Mouse (Mus musculus) thymus, adult 2 months (tissue): ENCODE measurements around the gene Krt15.

ENCODE experiments used
- CTCF ChIP-seq: fragments of 200-500 bp; IDR thresholded peaks from 2 replicates; pipeline ENCODE4 v1.5.1; 2012; ENCODE audit warnings: mild to moderate bottlenecking, control low read depth, low read length, moderate library complexity, borderline replicate concordance; ENCODE audit not compliant: control insufficient read depth, poor library complexity, insufficient read depth; ENCODE audit errors: extremely low read depth
- POLR2A ChIP-seq: fragments of 200-500 bp; IDR thresholded peaks from 2 replicates; pipeline ENCODE4 v1.6.1; 2012; ENCODE audit warnings: mild to moderate bottlenecking, low read length, control low read depth, moderate library complexity; ENCODE audit not compliant: control insufficient read depth, poor library complexity, insufficient read depth; ENCODE audit errors: extremely low read depth

DNA sequence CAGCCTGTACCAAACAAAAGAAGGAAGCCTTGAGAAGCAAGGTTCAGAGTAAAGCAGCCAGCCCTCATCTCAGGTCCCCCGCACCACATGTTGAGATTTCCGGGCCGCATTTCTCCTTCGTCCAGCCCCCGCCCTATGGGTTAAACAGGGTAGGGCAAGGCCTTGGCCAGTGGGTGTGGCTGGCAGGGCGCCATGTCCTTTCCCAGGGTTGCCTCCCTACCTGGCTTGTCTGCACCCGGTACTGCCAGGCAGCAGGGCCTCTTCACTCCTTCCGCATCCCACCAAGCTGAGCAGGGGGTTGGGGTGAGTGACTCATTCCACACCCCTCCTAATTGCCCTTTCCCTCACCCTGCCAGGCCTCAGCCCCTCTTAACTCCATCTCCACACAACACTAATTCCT lies 32.3 kb upstream of the Krt15 start:
- TF ChIP-seq POLR2A (no peak), CTCF (no peak)
